Mouse (Mus musculus) C2C12 (cell line): Measurements from ENCODE around the gene Atad5. TPM values are rescaled to one million over a fixed set of nuclear protein-coding genes. Genes with fewer than 3 reads are reported as not detected.

Experiments
- H3K27me3 ChIP-seq: one replicate; pipeline ENCODE4 v1.6.1; 2011; ENCODE audit not compliant: control insufficient read depth, insufficient read depth, insufficient read length
- H3K36me3 ChIP-seq: one replicate; pipeline ENCODE4 v1.6.1; 2011; ENCODE audit not compliant: control insufficient read depth, insufficient read depth
- H3K4me3 ChIP-seq: one replicate; pipeline ENCODE4 v1.5.1; 2011; ENCODE audit warnings: mild to moderate bottlenecking, control low read depth; ENCODE audit not compliant: poor library complexity, insufficient read depth, severe bottlenecking
- H3K79me2 ChIP-seq: one replicate; pipeline ENCODE4 v1.6.1; 2011; ENCODE audit not compliant: control insufficient read depth, insufficient read depth
- H3K79me3 ChIP-seq: one replicate; pipeline ENCODE4 v1.6.1; 2011; ENCODE audit warnings: low read depth, control low read depth
- H3ac ChIP-seq: one replicate; pipeline ENCODE3; 2011; ENCODE audit warnings: low read depth; ENCODE audit not compliant: control insufficient read depth, insufficient read length
- CEBPB ChIP-seq: IDR thresholded peaks from one replicate; pipeline ENCODE4 v1.6.1; 2011; ENCODE audit warnings: low read depth, mild to moderate bottlenecking, control low read depth, moderate library complexity
- CTCF ChIP-seq: IDR thresholded peaks from one replicate; pipeline ENCODE4 v1.5.1; 2011; ENCODE audit not compliant: control insufficient read depth, insufficient read depth, insufficient read length
- FOSL1 ChIP-seq: IDR thresholded peaks from one replicate; pipeline ENCODE4 v1.8.0; 2011; ENCODE audit warnings: mild to moderate bottlenecking, low read length; ENCODE audit not compliant: poor library complexity, insufficient read depth, severe bottlenecking
- MAX ChIP-seq: IDR thresholded peaks from one replicate; pipeline ENCODE4 v1.6.1; 2011; ENCODE audit warnings: mild to moderate bottlenecking, control low read depth
- MYOD1 ChIP-seq: IDR thresholded peaks from one replicate; pipeline ENCODE4 v1.6.1; 2011; ENCODE audit warnings: low read depth; ENCODE audit not compliant: control insufficient read depth, insufficient read length
- MYOG ChIP-seq: IDR thresholded peaks from one replicate; pipeline ENCODE4 v1.6.1; 2011; ENCODE audit not compliant: control insufficient read depth, insufficient read length; ENCODE audit errors: extremely low read depth
- USF1 ChIP-seq: IDR thresholded peaks from one replicate; pipeline ENCODE4 v1.6.1; 2011; ENCODE audit warnings: low read depth, mild to moderate bottlenecking, control low read depth, moderate library complexity
- polyA plus RNA-seq: library from polyadenylated mRNA; unstranded; fragments of >200 nt; fragmentation: generic; extraction: Trizol; gene quantifications from one replicate; pipeline ENCODE4 v1.2.1, GENCODE M21; 2012; ENCODE audit warnings: missing spikeins

Gene Atad5
- polyA plus RNA-seq, 1 experiment, result 1.9 TPM

GRCm38 (mm10) chr11:80079751-80080150, 9.4 kb upstream of the Atad5 start:
- H3K79me2 ChIP-seq, result peaks cover 58% of the 10 kb centered on the region
- H3K27me3 ChIP-seq, result no peaks in the 10 kb centered on the region
- TF ChIP-seq FOSL1 (no peak), USF1 (no peak), MYOG (no peak), CEBPB (no peak), MYOD1 (no peak), CTCF (no peak), MAX (no peak)
- H3K4me3 ChIP-seq, result peak overlapping the region; percentile 79
- peak overlapping the region; percentile 87 for H3ac ChIP-seq
- peaks cover 31% of the 10 kb centered on the region for H3K79me3 ChIP-seq
- peaks cover 11% of the 10 kb centered on the region for H3K36me3 ChIP-seq

DNA sequence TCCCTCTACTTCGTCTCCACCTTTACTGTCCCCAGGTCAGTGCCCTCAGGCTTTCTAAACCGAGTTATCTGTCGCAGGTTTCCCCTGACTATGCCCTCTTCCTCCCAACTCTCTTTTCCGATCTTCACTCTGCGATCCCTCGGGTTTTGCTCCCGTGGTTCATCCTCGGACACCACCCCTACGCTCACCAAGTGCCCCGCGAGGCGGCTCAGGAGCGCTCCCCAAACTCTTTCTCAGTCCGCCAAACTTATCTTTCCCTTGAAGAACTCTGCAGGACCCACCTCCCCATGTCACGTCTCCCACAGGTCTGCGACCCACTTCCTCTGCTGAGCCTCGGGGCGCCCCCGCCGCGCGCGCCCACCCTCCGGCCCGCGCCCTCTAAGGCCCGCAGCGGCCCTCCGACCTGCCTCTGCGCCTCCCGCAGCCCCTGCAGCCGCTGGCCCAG, 8.8 kb upstream of the Atad5 start:
- Histone ChIP-seq H3ac (peak overlapping the region; percentile 87), H3K79me2 (peaks cover 51% of the 10 kb centered on the region), H3K79me3 (peaks cover 29% of the 10 kb centered on the region), H3K4me3 (peak overlapping the region; percentile 79), H3K27me3 (no peaks in the 10 kb centered on the region), H3K36me3 (peaks cover 11% of the 10 kb centered on the region)
- TF ChIP-seq USF1, result no peak
- no peak for TF ChIP-seq MAX
- no peak for TF ChIP-seq CTCF

GRCm38 (mm10) chr11:80080826-80081728, 8.1 kb upstream of the Atad5 start, which contains the start of gene Crlf3:
Crlf3 (minus strand) TSS chr11:80080991.
- Histone ChIP-seq H3K4me3 (peak within 1 kb of the TSS; percentile 79), H3ac (peak within 1 kb of the TSS; percentile 87), H3K79me3 (peaks cover 26% of the 10 kb centered on the region), H3K79me2 (peaks cover 44% of the 10 kb centered on the region), H3K27me3 (no peaks in the 10 kb centered on the region), H3K36me3 (peaks cover 11% of the 10 kb centered on the region)
- TF ChIP-seq MAX (peak; percentile 43), FOSL1 (no peak), CEBPB (no peak), MYOG (no peak), USF1 (no peak), MYOD1 (no peak), CTCF (peak; percentile 65)

- H3K4me3 ChIP-seq, result no peak overlapping the region
- TF ChIP-seq FOSL1 (no peak), CEBPB (no peak), USF1 (no peak), MAX (no peak), CTCF (no peak), MYOG (no peak), MYOD1 (no peak)
- peaks cover 21% of the 10 kb centered on the region for H3K79me3 ChIP-seq
- no peak overlapping the region for H3ac ChIP-seq
- peaks cover 37% of the 10 kb centered on the region for H3K79me2 ChIP-seq
- H3K27me3 ChIP-seq, result no peaks in the 10 kb centered on the region
- H3K36me3 ChIP-seq, result peaks cover 7% of the 10 kb centered on the region
Observed at GRCm38 (mm10) chr11:80081786-80082319, 7.3 kb upstream of the Atad5 start.

GRCm38 (mm10) chr11:80085356-80086055, 3.7 kb upstream of the Atad5 start:
- peaks cover 14% of the 10 kb centered on the region for H3K79me2 ChIP-seq
- H3K4me3 ChIP-seq, result no peak overlapping the region
- H3K36me3 ChIP-seq, result no peaks in the 10 kb centered on the region
- no peak for TF ChIP-seq USF1
- no peak for TF ChIP-seq MYOD1
- TF ChIP-seq MAX, result no peak
- TF ChIP-seq CTCF, result no peak
- no peak for TF ChIP-seq FOSL1
- no peak for TF ChIP-seq MYOG
- no peak overlapping the region for H3ac ChIP-seq
- peaks cover 10% of the 10 kb centered on the region for H3K79me3 ChIP-seq
- no peaks in the 10 kb centered on the region for H3K27me3 ChIP-seq
